Mouse (Mus musculus) large intestine, adult 2 months (tissue): ENCODE results near the gene Ankrd12. TPM values are rescaled to one million over a fixed set of nuclear protein-coding genes. Genes with fewer than 3 reads are reported as not detected.
"Not testable (repeated sequence)": the region's sequence is repeated elsewhere in the genome, so short reads cannot be mapped to it uniquely, and the experiment has no call there.

Source experiments
- DNase-seq: peaks from one replicate; pipeline ENCODE4 v3.0.0-alpha.2; 2012; ENCODE audit warnings: low read depth, low spot score
- WGBS: fragments of 180-500 bp; shearing (Covaris S2); methylation state at CpG from one replicate; pipeline ENCODE4 v1.1.7; 2018; 5-methylcytosine and 5-hydroxymethylcytosine counted together
- polyA plus RNA-seq: library from polyadenylated mRNA; depleted of rRNA; stranded (reverse); fragments of >200 nt; gene quantifications from 2 replicates; pipeline ENCODE4 v1.2.3, GENCODE M21; 2012

Gene Ankrd12
- polyA plus RNA-seq, 1 experiment: 3.2 TPM

GRCm38 (mm10) chr17:66007892-66008291 is 69.0 kb downstream of the Ankrd12 start:
- DNase-seq: no peak
- 55% methylated on average over 5 of the region's 5 CpGs for WGBS

- no peak for DNase-seq
- WGBS: 86% methylated on average over 2 of the region's 2 CpGs
These were observed 69.4 kb downstream of the Ankrd12 start for GRCm38 (mm10) chr17:66007473-66007872.

- DNase-seq: no peak
- WGBS: 79% methylated on average over 3 of the region's 3 CpGs
These were observed 88.6 kb downstream of the Ankrd12 start for GRCm38 (mm10) chr17:65988151-65988820.

- DNase-seq: not testable (repeated sequence)
These were observed 100.2 kb downstream of the Ankrd12 start for GRCm38 (mm10) chr17:65976720-65977119.

GRCm38 (mm10) chr17:65967751-65968150 is 109.1 kb downstream of the Ankrd12 start:
- WGBS: 79% methylated on average over 11 of the region's 11 CpGs
- DNase-seq: no peak

- no peak for DNase-seq
- WGBS: 96% methylated on average over 2 of the region's 2 CpGs
These were observed 114.6 kb downstream of the Ankrd12 start for GRCm38 (mm10) chr17:65962263-65962662.

- 52% methylated on average over 2 of the region's 2 CpGs for WGBS
- no peak for DNase-seq
These were observed 115.2 kb downstream of the Ankrd12 start for GRCm38 (mm10) chr17:65961606-65962136.

GRCm38 (mm10) chr17:65959011-65959410 is 117.9 kb downstream of the Ankrd12 start:
- peak; percentile 67 for DNase-seq
- 28% methylated on average over 3 of the region's 3 CpGs for WGBS

GRCm38 (mm10) chr17:65958366-65958765 is 118.5 kb downstream of the Ankrd12 start:
- DNase-seq: no peak
- WGBS: 74% methylated on average over 1 of the region's 1 CpGs

GRCm38 (mm10) chr17:65957782-65958325 is 119.0 kb downstream of the Ankrd12 start:
- no peak for DNase-seq
- 84% methylated on average over 8 of the region's 8 CpGs for WGBS

- no peak for DNase-seq
- 62% methylated on average over 14 of the region's 14 CpGs for WGBS
These were observed 119.7 kb downstream of the Ankrd12 start for GRCm38 (mm10) chr17:65956993-65957781.

- WGBS: 92% methylated on average over 3 of the region's 3 CpGs
- DNase-seq: no peak
These were observed 120.7 kb downstream of the Ankrd12 start for GRCm38 (mm10) chr17:65956140-65956539.

- 73% methylated on average over 4 of the region's 4 CpGs for WGBS
- DNase-seq: no peak
These were observed 122.9 kb downstream of the Ankrd12 start for GRCm38 (mm10) chr17:65953959-65954358.

- no peak for DNase-seq
- WGBS: 79% methylated on average over 5 of the region's 5 CpGs
These were observed 124.8 kb downstream of the Ankrd12 start for GRCm38 (mm10) chr17:65952083-65952482.

GRCm38 (mm10) chr17:65950622-65951404 is 126.1 kb downstream of the Ankrd12 start, which contains the start of gene Twsg1:
Twsg1 (minus strand) TSS chr17:65951226.
- DNase-seq: peak; percentile 73
- WGBS: 1% methylated on average over 87 of the region's 87 CpGs

- WGBS: 26% methylated on average over 7 of the region's 7 CpGs
- no peak for DNase-seq
These were observed 126.7 kb downstream of the Ankrd12 start for GRCm38 (mm10) chr17:65950183-65950582.

GRCm38 (mm10) chr17:65947307-65947706 is 129.6 kb downstream of the Ankrd12 start:
- WGBS: 70% methylated on average over 8 of the region's 8 CpGs
- no peak for DNase-seq

GRCm38 (mm10) chr17:65945420-65945819 is 131.5 kb downstream of the Ankrd12 start:
- 83% methylated on average over 2 of the region's 2 CpGs for WGBS
- no peak for DNase-seq

GRCm38 (mm10) chr17:65942394-65942793 is 134.5 kb downstream of the Ankrd12 start:
- 20% methylated on average over 4 of the region's 4 CpGs for WGBS
- DNase-seq: no peak

- 56% methylated on average over 6 of the region's 6 CpGs for WGBS
- DNase-seq: no peak
These were observed 135.6 kb downstream of the Ankrd12 start for GRCm38 (mm10) chr17:65941275-65941674.
